Mouse (Mus musculus): Measurements from ENCODE around the gene Apoh. TPM values are rescaled to one million over a fixed set of nuclear protein-coding genes. Genes with fewer than 3 reads are reported as not detected.

Apoh gene
- polyA plus RNA-seq, 1 experiment from 2014 or later: not detected

- Histone ChIP-seq H3K9ac (ENCODE audit: low read length) (no peak overlapping the region), H3K9me3 (ENCODE audit: control insufficient read depth, low read length) (no peaks in the 10 kb centered on the region), H3K4me2 (ENCODE audit: low read depth) (no peak overlapping the region), H3K27me3 (ENCODE audit: control insufficient read depth, insufficient read depth, low read length) (no peaks in the 10 kb centered on the region), H3K36me3 (ENCODE audit: control insufficient read depth, insufficient read depth, low read length) (no peaks in the 10 kb centered on the region), H3K27ac (ENCODE audit: low read depth, low read length) (no peak overlapping the region), H3K4me1 (ENCODE audit: control insufficient read depth, insufficient read depth, low read length) (0 out of 2 replicates have a peak, but pooled peaks cover under 1% of the 10 kb centered on the region), H3K4me3 (ENCODE audit: low read depth, low read length) (no peak overlapping the region)
- no peak for DNase-seq (ENCODE audit: low spot score)
- 90% methylated on average over 2 of the region's 2 CpGs for WGBS
- ATAC-seq (ENCODE audit: insufficient read depth, low FRiP score, low TSS enrichment): no peak
These were observed 85.9 kb downstream of the Apoh start for GRCm38 (mm10) chr11:108429076-108429475.

- Histone ChIP-seq H3K27ac (ENCODE audit: low read depth, low read length) (no peak overlapping the region), H3K4me3 (ENCODE audit: low read depth, low read length) (no peak overlapping the region), H3K4me2 (ENCODE audit: low read depth) (no peak overlapping the region), H3K36me3 (ENCODE audit: control insufficient read depth, insufficient read depth, low read length) (no peaks in the 10 kb centered on the region), H3K9me3 (ENCODE audit: control insufficient read depth, low read length) (no peaks in the 10 kb centered on the region), H3K27me3 (ENCODE audit: control insufficient read depth, insufficient read depth, low read length) (no peaks in the 10 kb centered on the region), H3K9ac (ENCODE audit: low read length) (no peak overlapping the region), H3K4me1 (ENCODE audit: control insufficient read depth, insufficient read depth, low read length) (no peaks in the 10 kb centered on the region)
- no peak for ATAC-seq (ENCODE audit: insufficient read depth, low FRiP score, low TSS enrichment)
- WGBS: 75% methylated on average over 11 of the region's 11 CpGs
- DNase-seq (ENCODE audit: low spot score): no peak
These were observed 100.9 kb downstream of the Apoh start for GRCm38 (mm10) chr11:108443893-108444563.

DNA sequence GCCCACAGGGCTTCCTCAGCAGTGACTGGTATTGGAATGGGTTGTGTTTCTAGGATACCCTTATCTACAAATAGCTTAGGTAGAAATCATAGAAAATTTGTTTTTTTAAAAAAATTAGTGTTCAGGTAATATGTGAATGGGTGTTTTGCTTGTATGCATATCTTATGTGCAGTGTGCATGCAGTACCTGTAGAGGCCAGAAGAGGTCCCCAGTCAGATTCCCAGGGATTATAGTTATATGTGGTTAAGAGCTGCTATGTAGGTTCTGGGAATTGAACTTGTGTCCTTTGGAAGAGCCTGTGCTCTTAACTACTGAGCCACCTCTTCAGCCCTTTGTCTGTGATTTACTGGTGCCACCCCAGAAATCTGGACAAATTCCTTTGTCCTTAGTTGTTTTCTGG is 104.0 kb downstream of the Apoh start:
- H3K9me3 ChIP-seq (ENCODE audit: control insufficient read depth, low read length): no peaks in the 10 kb centered on the region
- H3K4me3 ChIP-seq (ENCODE audit: low read depth, low read length): no peak overlapping the region
- no peaks in the 10 kb centered on the region for H3K4me1 ChIP-seq (ENCODE audit: control insufficient read depth, insufficient read depth, low read length)
- H3K27ac ChIP-seq (ENCODE audit: low read depth, low read length): no peak overlapping the region
- H3K9ac ChIP-seq (ENCODE audit: low read length): no peak overlapping the region
- no peaks in the 10 kb centered on the region for H3K27me3 ChIP-seq (ENCODE audit: control insufficient read depth, insufficient read depth, low read length)
- no peak overlapping the region for H3K4me2 ChIP-seq (ENCODE audit: low read depth)
- H3K36me3 ChIP-seq (ENCODE audit: control insufficient read depth, insufficient read depth, low read length): no peaks in the 10 kb centered on the region
- no peak for ATAC-seq (ENCODE audit: insufficient read depth, low FRiP score, low TSS enrichment)
- peak; percentile 44 for DNase-seq (ENCODE audit: low spot score)

DNA sequence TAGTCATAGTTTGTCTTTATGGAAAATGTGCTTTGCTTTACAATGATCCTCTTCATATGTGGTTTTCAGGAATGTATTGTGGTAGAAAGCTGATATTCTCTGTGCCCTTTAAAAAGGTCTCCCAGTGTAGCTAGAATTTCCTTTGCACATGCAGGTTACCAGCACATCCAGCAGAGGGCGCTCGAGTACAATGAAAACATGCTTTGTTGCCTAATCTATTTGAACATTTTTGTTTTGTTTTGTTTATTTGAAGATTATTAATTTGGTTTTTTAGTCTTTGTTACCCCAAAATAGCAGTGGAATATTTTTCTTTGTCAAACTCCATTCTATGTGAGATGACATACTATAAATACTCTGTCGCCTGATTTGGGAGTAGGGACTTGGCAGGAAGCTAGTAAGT is 106.7 kb downstream of the Apoh start:
- no peak for ATAC-seq (ENCODE audit: insufficient read depth, low FRiP score, low TSS enrichment)
- H3K9me3 ChIP-seq (ENCODE audit: control insufficient read depth, low read length): no peaks in the 10 kb centered on the region
- no peak overlapping the region for H3K9ac ChIP-seq (ENCODE audit: low read length)
- no peak overlapping the region for H3K4me3 ChIP-seq (ENCODE audit: low read depth, low read length)
- peak; percentile 74 for DNase-seq (ENCODE audit: low spot score)
- no peaks in the 10 kb centered on the region for H3K36me3 ChIP-seq (ENCODE audit: control insufficient read depth, insufficient read depth, low read length)
- WGBS: 30% methylated on average over 3 of the region's 3 CpGs
- H3K27ac ChIP-seq (ENCODE audit: low read depth, low read length): no peak overlapping the region
- H3K4me2 ChIP-seq (ENCODE audit: low read depth): no peak overlapping the region
- no peaks in the 10 kb centered on the region for H3K27me3 ChIP-seq (ENCODE audit: control insufficient read depth, insufficient read depth, low read length)
- no peaks in the 10 kb centered on the region for H3K4me1 ChIP-seq (ENCODE audit: control insufficient read depth, insufficient read depth, low read length)

GRCm38 (mm10) chr11:108459599-108459998 is 116.4 kb downstream of the Apoh start:
- H3K4me1 ChIP-seq (ENCODE audit: control insufficient read depth, insufficient read depth, low read length): no peaks in the 10 kb centered on the region
- H3K9ac ChIP-seq (ENCODE audit: low read length): no peak overlapping the region
- WGBS: 87% methylated on average over 3 of the region's 3 CpGs
- ATAC-seq (ENCODE audit: insufficient read depth, low FRiP score, low TSS enrichment): no peak
- no peaks in the 10 kb centered on the region for H3K36me3 ChIP-seq (ENCODE audit: control insufficient read depth, insufficient read depth, low read length)
- no peak overlapping the region for H3K4me3 ChIP-seq (ENCODE audit: low read depth, low read length)
- no peak overlapping the region for H3K4me2 ChIP-seq (ENCODE audit: low read depth)
- no peak overlapping the region for H3K27ac ChIP-seq (ENCODE audit: low read depth, low read length)
- H3K9me3 ChIP-seq (ENCODE audit: control insufficient read depth, low read length): no peaks in the 10 kb centered on the region
- no peak for DNase-seq (ENCODE audit: low spot score)
- H3K27me3 ChIP-seq (ENCODE audit: control insufficient read depth, insufficient read depth, low read length): no peaks in the 10 kb centered on the region

Other genes with a start within 250 kb of the Apoh start
- 7.7 and 9.1 TPM in 2 replicates for gene Prkca, start 574 bp downstream of the Apoh start, polyA plus RNA-seq (2014; fragmentation: Nextera tagmentation; extraction: Ambion mirVana)
- 9.0 and 10.0 TPM in 2 replicates for gene Cep112, start 81.8 kb downstream of the Apoh start, polyA plus RNA-seq (2014; fragmentation: Nextera tagmentation; extraction: Ambion mirVana)

Measured in neural tube, embryonic 11.5 days (tissue).